Mouse (Mus musculus) heart, embryonic 14.5 days (tissue): Measurements from ENCODE around the gene Slc17a2. TPM values are rescaled to one million over a fixed set of nuclear protein-coding genes. Genes with fewer than 3 reads are reported as not detected.

Source experiments
- ATAC-seq: fragments of 200-750 bp; cut with Nextera tagmentation; 2 replicates; pipeline ENCODE4 v1.8.0; 2017; ENCODE audit warnings: low read depth, moderate TSS enrichment; ENCODE audit not compliant: insufficient number of reproducible peaks, insufficient read depth, low FRiP score
- H3K27ac ChIP-seq, 2 experiments: fragments of 200-500 bp in 1 of 2; fragments of 300-500 bp in 1 of 2; sonication (generic) in 1 of 2; replicated peaks in 1 of 2; 2 replicates each; pipeline ENCODE4 v1.5.1; 2012 to 2014; ENCODE audit warnings: low read depth in 2 of 2, low read length in 2 of 2, control low read depth in 1 of 2, mild to moderate bottlenecking in 1 of 2, mixed read lengths in 1 of 2; ENCODE audit not compliant: control insufficient read depth in 1 of 2, insufficient read depth in 1 of 2
- H3K27me3 ChIP-seq: fragments of 300-500 bp; sonication (generic); 2 replicates; pipeline ENCODE4 v1.6.1; 2014; ENCODE audit warnings: mild to moderate bottlenecking, low read length, control low read depth; ENCODE audit not compliant: control insufficient read depth, insufficient read depth
- H3K36me3 ChIP-seq: fragments of 300-500 bp; sonication (generic); 2 replicates; pipeline ENCODE4 v1.6.1; 2014; ENCODE audit warnings: mild to moderate bottlenecking, control low read depth, low read length, mixed read lengths; ENCODE audit not compliant: control insufficient read depth, insufficient read depth
- H3K4me1 ChIP-seq, 2 experiments: fragments of 200-500 bp in 1 of 2; fragments of 300-500 bp in 1 of 2; sonication (generic) in 1 of 2; 2 replicates each; pipeline ENCODE4 v1.6.1; 2012 to 2014; ENCODE audit warnings: low read length in 2 of 2, control low read depth in 1 of 2, mixed read lengths in 1 of 2; ENCODE audit not compliant: control insufficient read depth in 2 of 2, insufficient read depth in 2 of 2
- H3K4me2 ChIP-seq: fragments of 300-500 bp; sonication (generic); 2 replicates; pipeline ENCODE4 v1.6.1; 2014; ENCODE audit warnings: mild to moderate bottlenecking, low read length
- H3K4me3 ChIP-seq, 2 experiments: fragments of 200-500 bp in 1 of 2; fragments of 300-500 bp in 1 of 2; sonication (generic) in 1 of 2; 2 replicates each; pipeline ENCODE4 v1.5.1; 2012 to 2014; ENCODE audit warnings: low read length in 2 of 2, mild to moderate bottlenecking in 2 of 2, control low read depth in 1 of 2, low read depth in 1 of 2, moderate library complexity in 1 of 2; ENCODE audit not compliant: control insufficient read depth in 1 of 2, insufficient read depth in 1 of 2
- H3K9ac ChIP-seq: fragments of 300-500 bp; sonication (generic); 2 replicates; pipeline ENCODE4 v1.6.1; 2014; ENCODE audit warnings: mild to moderate bottlenecking, low read length
- H3K9me3 ChIP-seq: fragments of 300-500 bp; sonication (generic); 2 replicates; pipeline ENCODE4 v1.6.1; 2016; ENCODE audit warnings: low read length, control low read depth; ENCODE audit not compliant: control insufficient read depth
- WGBS: fragments of 180-500 bp; shearing (Covaris S2); extraction: QIAGEN DNeasy Blood & Tissue Kit; methylation state at CpG from one replicate; pipeline ENCODE4 v1.1.7; 2014; 5-methylcytosine and 5-hydroxymethylcytosine counted together
- polyA plus RNA-seq: library from polyadenylated mRNA; unstranded; fragments of >200 nt; fragmentation: Nextera tagmentation; extraction: Ambion mirVana; gene quantifications from 2 replicates; pipeline ENCODE4 v1.2.1, GENCODE M21; 2014

Gene Slc17a2
- polyA plus RNA-seq: not detected in 2 replicates

GRCm38 (mm10) chr13:23806422-23807052 is at the start of gene Slc17a2:
Slc17a2 (plus strand) TSS chr13:23806993.
- Histone ChIP-seq H3K4me1 (no peaks in the 10 kb centered on the region), H3K27me3 (no peaks in the 10 kb centered on the region), H3K4me3 (no peak within 1 kb of the TSS), H3K4me2 (no peak within 1 kb of the TSS), H3K9ac (no peak within 1 kb of the TSS), H3K9me3 (no peaks in the 10 kb centered on the region), H3K36me3 (no peaks in the 10 kb centered on the region), H3K27ac (no peak within 1 kb of the TSS)
- WGBS: 75% methylated on average over 15 of the region's 15 CpGs
- no peak for ATAC-seq

- Histone ChIP-seq H3K9me3 (no peaks in the 10 kb centered on the region), H3K9ac (peak overlapping the region; percentile 67), H3K36me3 (no peaks in the 10 kb centered on the region), H3K4me2 (peak overlapping the region; percentile 60), H3K27me3 (no peaks in the 10 kb centered on the region), H3K27ac (peak overlapping the region; percentile 61 to 86), H3K4me1 (peaks cover 0 to 14% of the 10 kb centered on the region in 2 experiments; a peak in 2 of 4 replicates), H3K4me3 (peak overlapping the region; percentile 22 to 50)
- 3% methylated on average over 16 of the region's 23 CpGs for WGBS
- no peak for ATAC-seq
Measured at GRCm38 (mm10) chr13:23757211-23757773, 49.5 kb upstream of the Slc17a2 start.

- no peak for ATAC-seq
- no peak overlapping the region for H3K27ac ChIP-seq
Measured at GRCm38 (mm10) chr13:23757921-23758320, 48.9 kb upstream of the Slc17a2 start.

GRCm38 (mm10) chr13:23759251-23759771 is 47.5 kb upstream of the Slc17a2 start:
- Histone ChIP-seq H3K9ac (no peak overlapping the region), H3K36me3 (no peaks in the 10 kb centered on the region), H3K9me3 (no peaks in the 10 kb centered on the region), H3K4me3 (no peak overlapping the region), H3K27ac (no peak overlapping the region), H3K4me1 (peaks cover 6 to 21% of the 10 kb centered on the region in 2 experiments), H3K4me2 (no peak overlapping the region), H3K27me3 (no peaks in the 10 kb centered on the region)
- no peak for ATAC-seq
- WGBS: 80% methylated on average over 3 of the region's 3 CpGs

More at GRCm38 (mm10) chr13:23757921-23758320, 48.9 kb upstream of the Slc17a2 start:
- Histone ChIP-seq H3K4me3 (no peak overlapping the region), H3K4me2 (peak overlapping the region; percentile 60), H3K4me1 (peaks cover 0 to 14% of the 10 kb centered on the region in 2 experiments; a peak in 3 of 4 replicates), H3K27me3 (no peaks in the 10 kb centered on the region), H3K9me3 (no peaks in the 10 kb centered on the region), H3K36me3 (no peaks in the 10 kb centered on the region), H3K9ac (no peak overlapping the region)
- 54% methylated on average over 3 of the region's 3 CpGs for WGBS

GRCm38 (mm10) chr13:23759916-23760239 is 46.9 kb upstream of the Slc17a2 start:
- Histone ChIP-seq H3K27me3 (no peaks in the 10 kb centered on the region), H3K4me2 (peak overlapping the region; percentile 90), H3K9ac (peak overlapping the region; percentile 70; the same call in 1 of the 2 replicates), H3K4me3 (0 out of 4 replicates have a peak overlapping the region, but pooled peaks of 1 of the 2 experiments have one; percentile 43), H3K27ac (peak overlapping the region; percentile 80 to 95; a peak in 3 of 4 replicates), H3K4me1 (peaks cover 8 to 26% of the 10 kb centered on the region in 2 experiments), H3K9me3 (no peaks in the 10 kb centered on the region), H3K36me3 (no peaks in the 10 kb centered on the region)
- no peak for ATAC-seq
- 79% methylated on average over 1 of the region's 1 CpGs for WGBS

- Histone ChIP-seq H3K9me3 (no peaks in the 10 kb centered on the region), H3K4me1 (peaks cover 8 to 26% of the 10 kb centered on the region in 2 experiments), H3K27me3 (no peaks in the 10 kb centered on the region), H3K9ac (peak overlapping the region; percentile 70), H3K36me3 (no peaks in the 10 kb centered on the region), H3K4me3 (peak overlapping the region; percentile 43 to 47), H3K27ac (peak overlapping the region; percentile 80 to 95), H3K4me2 (peak overlapping the region; percentile 90)
- ATAC-seq: 0 out of 2 replicates have a peak, but pooled peaks have one; percentile 0
- 2% methylated on average over 17 of the region's 27 CpGs for WGBS
Measured at GRCm38 (mm10) chr13:23760240-23760971, 46.4 kb upstream of the Slc17a2 start.
